Mouse (Mus musculus) brain, adult 2 months (tissue): ENCODE results near the gene Itgax.

Source experiments
- DNase-seq: peaks from one replicate; pipeline ENCODE4 v3.0.0; 2011; ENCODE audit warnings: low read depth, low spot score

Itgax gene

GRCm38 (mm10) chr7:128128741-128129720, at the start of gene Itgax:
Itgax (plus strand) TSS chr7:128129547.
- no peak for DNase-seq

- DNase-seq: no peak
Measured at GRCm38 (mm10) chr7:128080012-128080411, 49.3 kb upstream of the Itgax start.

GRCm38 (mm10) chr7:128089141-128089540, 40.2 kb upstream of the Itgax start:
- DNase-seq: peak; percentile 38

GRCm38 (mm10) chr7:128098135-128098534, 31.2 kb upstream of the Itgax start:
- peak; percentile 16 for DNase-seq

GRCm38 (mm10) chr7:128100742-128101357, 28.5 kb upstream of the Itgax start:
- no peak for DNase-seq

DNA sequence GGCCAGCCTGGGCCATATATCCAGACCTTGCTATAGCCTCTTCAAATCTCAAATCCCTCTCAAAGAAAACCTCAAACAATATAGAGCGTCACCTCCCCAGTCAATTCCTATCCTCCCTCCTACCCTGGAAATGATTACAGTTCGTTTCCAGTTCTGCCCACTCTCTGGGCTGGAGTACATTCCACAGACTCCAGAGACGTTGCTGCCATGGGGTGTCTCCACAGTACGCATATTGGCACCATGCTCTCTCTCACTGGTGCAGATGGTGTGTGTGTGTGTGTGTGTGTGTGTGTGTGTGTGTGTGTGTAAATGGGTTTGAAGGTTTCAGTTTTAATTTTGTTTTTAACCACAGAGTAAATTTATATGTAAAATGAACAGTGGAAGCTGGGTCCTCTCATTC, 24.1 kb upstream of the Itgax start:
- DNase-seq: peak; percentile 64

GRCm38 (mm10) chr7:128107462-128107861, 21.9 kb upstream of the Itgax start:
- DNase-seq: no peak

GRCm38 (mm10) chr7:128110314-128110713, 19.0 kb upstream of the Itgax start:
- no peak for DNase-seq

GRCm38 (mm10) chr7:128112131-128112530, 17.2 kb upstream of the Itgax start:
- DNase-seq: no peak

DNA sequence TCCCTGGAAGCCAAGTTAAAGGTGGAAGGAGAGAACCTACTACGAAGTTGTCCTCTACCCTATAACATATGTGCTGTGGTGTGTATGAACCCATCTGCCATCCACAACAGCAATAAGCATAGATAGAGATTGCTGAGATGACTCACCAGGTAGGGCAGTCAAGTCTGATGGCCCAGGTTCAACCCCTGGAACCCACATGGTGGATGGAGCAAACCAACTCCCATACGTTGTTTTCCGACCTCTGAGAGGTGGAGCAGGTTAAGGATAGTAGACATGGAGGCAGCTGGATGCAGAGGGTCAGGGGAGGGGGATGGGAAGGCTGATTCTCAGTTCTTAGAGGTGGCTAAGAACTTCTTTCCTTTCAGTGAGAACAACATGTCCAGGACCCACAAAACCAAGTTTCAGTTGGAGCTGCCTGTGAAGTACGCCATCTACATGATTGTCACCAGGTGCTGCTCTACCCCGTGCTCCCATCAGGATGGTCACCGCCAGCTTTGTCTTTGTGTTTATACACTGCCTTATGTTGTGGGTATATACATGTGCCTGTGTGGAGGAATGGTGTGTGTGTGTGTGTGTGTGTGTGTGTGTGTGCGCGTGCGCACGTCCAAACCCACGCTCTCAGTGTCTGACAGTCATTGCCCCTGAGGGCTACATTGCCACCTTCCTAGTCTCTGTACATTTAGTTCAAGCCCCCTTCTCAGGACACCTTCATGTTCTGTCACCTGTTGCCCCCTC, 14.8 kb upstream of the Itgax start:
- no peak for DNase-seq

DNA sequence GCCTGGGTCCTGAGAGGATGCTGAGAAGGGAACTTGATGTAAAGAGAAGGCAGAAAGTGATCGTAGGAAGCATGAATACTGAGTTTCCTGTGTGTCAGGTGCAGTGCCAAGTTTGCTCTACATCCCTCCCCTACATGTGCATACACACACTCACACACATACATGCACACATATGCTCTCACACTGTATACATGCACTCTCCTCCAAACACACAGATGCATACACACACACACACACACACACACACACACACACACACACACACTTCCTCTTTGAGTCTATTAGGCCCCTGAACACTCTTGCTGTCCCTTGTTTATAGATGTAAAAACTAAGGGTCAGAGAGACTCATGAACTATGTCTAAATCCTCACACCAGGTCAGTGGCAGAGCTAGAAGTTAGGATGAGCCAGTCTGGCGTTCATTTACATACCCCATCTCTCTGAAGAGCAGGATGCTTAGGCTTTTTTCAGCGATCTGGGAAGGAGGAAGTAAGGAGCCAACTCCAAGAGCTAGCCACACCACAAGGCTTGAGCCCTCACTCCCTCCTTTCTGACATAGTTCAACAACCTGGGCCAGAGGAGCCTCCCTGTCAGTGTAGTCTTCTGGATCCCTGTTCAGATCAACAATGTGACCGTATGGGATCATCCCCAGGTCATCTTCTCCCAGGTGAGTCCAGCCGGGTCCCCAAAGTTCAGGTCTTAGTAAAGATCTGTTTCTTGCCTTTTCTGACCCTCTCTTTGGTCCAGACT, 14.0 kb upstream of the Itgax start:
- no peak for DNase-seq

DNA sequence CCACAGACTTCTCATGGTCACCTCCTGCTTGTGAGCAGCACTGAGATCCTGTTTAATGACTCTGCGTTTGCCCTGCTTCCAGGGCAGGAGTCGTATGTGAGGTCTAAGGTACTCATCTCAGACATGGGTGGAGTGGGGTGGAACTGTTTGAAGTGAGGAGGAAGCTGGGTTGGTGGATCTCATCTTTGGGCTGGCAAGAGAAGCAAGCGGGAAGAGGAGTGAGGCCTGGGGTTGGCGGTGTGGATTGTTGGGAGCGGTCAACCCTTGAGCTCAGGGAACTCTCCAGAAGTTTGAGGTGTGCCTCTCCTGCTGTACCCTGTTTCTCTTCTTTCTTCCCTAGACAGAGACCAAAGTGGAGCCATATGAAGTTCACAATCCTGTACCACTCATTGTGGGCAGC, 13.0 kb upstream of the Itgax start:
- no peak for DNase-seq

GRCm38 (mm10) chr7:128119726-128120490, 9.4 kb upstream of the Itgax start:
- no peak for DNase-seq

DNA sequence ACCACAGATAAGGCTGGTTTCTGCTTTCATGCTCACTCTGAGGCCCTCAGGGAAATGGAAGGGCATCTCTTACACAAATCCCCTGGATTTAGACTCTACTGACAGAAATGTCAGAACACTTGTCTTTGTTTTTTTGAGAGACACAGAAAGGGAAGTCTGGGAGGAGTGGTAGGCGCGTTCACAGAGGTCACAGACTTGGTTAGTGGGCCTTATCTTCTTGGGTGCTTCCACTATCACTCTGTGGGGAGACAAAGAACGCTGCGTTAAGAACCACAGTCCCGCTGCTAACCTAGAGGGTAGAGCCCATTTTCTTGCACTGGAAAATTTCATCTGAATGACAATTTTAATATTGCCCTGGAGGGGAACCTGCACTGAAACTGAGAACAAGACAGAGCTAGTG, 2.8 kb downstream of the Itgax start:
- no peak for DNase-seq

DNA sequence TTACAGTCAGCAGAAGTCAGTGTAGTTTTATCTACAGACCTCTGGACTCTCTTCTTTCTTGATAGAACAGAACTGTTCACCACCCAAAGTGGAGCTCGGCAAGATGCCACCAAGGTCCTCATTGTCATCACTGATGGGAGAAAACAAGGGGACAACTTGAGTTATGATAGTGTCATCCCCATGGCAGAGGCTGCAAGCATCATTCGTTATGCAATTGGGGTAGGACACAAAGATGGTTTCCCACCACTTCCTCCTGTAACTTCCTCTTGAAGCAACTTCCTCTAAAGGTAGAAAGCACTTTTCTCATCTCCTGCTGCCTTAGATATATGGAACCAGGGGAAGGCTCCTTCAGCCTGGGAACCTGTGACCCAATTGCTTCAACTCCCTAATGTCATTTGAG, 4.2 kb downstream of the Itgax start:
- no peak for DNase-seq

DNA sequence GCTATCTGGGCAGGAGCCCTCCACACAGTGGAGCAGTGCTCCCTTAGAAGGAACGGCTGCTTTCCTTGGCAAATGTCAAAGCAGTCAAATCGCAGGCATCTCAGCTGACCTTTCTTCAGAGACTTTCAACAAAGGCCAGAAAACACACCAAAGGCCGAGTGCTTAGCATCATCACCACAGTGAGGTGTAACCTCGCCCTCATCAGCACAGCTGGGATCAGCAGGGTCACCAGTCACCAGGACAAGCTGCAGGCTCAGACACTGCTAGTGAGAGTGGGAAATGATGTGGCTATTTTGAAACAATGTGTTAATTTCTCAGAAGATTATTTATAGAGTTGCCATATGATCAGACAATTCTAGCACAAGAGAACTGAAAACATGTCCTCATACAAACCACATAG, 7.6 kb downstream of the Itgax start:
- no peak for DNase-seq

- no peak for DNase-seq
Measured at GRCm38 (mm10) chr7:128139611-128140010, 10.3 kb downstream of the Itgax start.

DNA sequence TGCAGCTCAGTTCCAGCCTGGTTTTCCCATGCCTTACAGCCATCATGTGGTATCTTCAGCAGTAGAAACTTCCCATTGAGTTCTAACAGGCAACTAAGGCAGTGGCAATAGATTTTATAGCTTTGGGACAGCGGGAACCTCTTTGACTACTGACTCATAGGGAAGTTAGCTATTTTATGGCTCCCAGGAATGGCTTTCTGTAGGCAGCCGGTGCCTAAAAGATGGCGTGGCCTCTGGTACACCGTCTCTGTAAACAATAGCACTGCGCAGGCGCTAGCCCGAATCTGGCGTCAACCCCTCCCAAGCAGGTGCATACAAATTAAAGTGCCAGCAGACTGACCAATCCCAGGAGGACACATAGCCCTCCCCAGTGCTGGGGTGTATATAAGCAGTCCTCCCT, 21.6 kb downstream of the Itgax start:
- no peak for DNase-seq

DNA sequence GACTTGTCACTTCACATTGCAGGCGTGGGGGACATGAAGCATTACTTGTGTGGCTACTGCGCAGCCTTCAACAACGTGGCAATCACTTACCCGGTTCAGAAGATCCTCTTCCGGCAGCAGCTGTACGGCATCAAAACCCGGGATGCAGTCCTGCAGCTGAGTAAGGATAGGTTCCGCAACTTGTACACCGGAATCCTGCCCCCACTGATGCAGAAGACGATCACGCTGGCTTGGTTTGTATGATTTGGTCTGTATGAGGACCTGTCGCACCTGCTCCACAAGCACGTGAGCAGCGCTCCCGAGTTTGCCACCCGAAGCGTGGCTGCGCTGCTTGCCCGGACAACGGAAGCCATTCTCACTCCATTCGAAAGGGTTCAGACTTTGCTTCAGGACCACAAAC, 24.7 kb downstream of the Itgax start, which contains the start of gene Itgad:
TSS of gene Itgad (plus strand) at position 301 of the 400 bp plus-strand sequence.
- DNase-seq: no peak

GRCm38 (mm10) chr7:128154924-128155323, 25.6 kb downstream of the Itgax start:
- no peak for DNase-seq
